Mouse (Mus musculus) lung, postnatal 0 days (tissue): ENCODE data around the gene Rxfp2.

Source experiments
- CTCF ChIP-seq: IDR thresholded peaks from 2 replicates; pipeline ENCODE4 v1.5.1; 2016; ENCODE audit warnings: antibody characterized with exemption, mild to moderate bottlenecking
- EP300 ChIP-seq: IDR thresholded peaks from 2 replicates; pipeline ENCODE4 v1.6.1; 2016; ENCODE audit warnings: antibody characterized with exemption, mild to moderate bottlenecking, control low read depth

DNA sequence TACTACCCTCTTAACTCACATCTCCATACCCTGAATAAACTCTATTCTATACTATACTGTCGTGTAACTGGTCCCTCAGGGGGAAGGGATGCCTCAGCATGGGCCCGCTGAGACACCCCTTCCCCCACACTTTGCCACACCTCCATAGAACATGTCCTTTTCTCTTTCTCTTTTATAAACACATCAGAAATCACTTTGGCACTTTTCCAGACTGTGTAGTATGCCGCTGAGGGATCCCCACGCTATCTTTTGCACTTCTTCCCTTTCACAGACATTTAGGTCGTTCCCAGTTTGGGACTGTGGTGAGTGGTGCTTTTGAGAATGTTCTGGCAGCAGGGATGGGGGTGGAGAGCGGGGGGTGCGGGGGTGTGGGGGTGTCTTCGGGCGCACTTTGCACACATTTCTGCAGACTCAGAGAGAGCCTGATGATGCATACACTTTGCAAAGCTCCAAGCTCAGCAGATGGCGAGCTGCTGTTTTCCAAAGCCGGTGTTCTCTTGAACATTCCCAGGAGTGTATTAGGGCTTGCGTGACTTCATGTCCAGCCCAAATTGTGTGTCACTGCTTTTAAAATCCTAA is 8.1 kb downstream of the Rxfp2 start:
- TF ChIP-seq CTCF: no peak
- no peak for TF ChIP-seq EP300
